Mouse (Mus musculus) frontal cortex, postnatal 36 days (tissue): ENCODE measurements around the gene Acot2.
A peak's percentile ranks its signal among the peaks of the same experiment; 100 is the strongest.

ENCODE experiments used
- DNase-seq, 2 experiments: peaks; one replicate each; pipeline ENCODE4 v3.0.0; 2022; ENCODE audit warnings: low spot score in 2 of 2

Acot2 gene

DNA sequence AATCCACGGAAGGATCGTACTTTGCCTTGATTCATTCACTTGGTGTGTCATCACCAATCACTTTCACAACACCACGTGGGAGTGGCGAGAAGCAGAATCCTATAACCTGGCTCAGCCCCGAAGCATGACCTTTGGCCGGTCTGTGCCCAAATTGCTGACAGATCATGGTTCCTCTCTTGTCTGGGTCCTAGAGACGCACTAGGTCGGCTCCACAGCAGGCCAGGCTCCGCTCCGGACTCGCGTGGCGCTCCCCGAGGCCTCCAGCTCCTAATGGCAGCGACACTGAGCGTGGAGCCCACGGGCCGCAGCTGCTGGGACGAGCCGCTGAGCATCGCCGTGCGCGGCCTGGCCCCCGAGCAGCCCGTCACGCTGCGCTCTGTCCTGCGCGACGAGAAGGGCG lies 50.6 kb downstream of the Acot2 start, which contains the start of gene Acot4:
TSS of gene Acot4 (plus strand) at position 139 of the 400 bp plus-strand sequence.
- DNase-seq, result peak in 1 of 2 experiments; percentile 30

DNA sequence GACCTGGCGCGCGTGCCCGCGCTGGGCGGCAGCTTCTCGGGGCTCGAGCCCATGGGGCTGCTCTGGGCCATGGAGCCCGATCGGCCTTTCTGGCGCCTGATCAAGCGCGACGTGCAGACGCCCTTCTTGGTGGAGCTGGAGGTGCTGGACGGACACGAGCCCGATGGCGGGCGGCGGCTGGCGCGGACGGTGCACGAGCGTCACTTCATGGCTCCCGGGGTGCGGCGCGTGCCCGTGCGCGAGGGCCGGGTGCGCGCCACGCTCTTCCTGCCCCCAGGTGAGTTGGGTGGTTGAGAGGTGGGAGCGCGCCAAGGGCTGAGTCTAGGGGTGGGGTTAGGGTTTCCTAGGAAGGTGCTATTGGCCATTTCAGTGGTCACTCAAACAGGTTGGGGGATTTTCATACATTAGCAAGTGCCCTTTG lies 51.0 kb downstream of the Acot2 start, which contains the start of gene Gm49366:
TSS of gene Gm49366 (plus strand) at position 245 of the 421 bp plus-strand sequence.
- peak; percentile 40 to 43 for DNase-seq

DNA sequence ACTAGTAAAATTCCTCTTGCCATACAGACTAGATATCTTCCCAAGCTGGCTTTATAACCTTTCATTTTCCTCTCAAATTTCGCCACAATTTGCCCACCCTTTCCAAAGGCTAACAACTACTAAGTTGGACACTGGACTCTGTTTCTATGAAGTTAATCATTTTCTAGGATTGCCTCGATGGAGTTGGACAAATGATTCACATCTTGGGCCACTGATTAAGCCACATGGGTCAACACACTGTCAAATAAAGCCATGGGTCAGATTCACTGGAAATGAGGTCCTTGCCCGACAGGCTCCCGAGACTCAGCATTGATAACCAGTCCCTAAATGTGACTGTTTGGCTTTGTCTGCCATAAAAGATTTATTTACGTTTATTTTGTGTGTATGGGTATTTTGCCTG lies 54.6 kb downstream of the Acot2 start:
- DNase-seq, result no peak
